Mouse (Mus musculus): ENCODE measurements around the gene Abhd10. TPM values are rescaled to one million over a fixed set of nuclear protein-coding genes. Genes with fewer than 3 reads are reported as not detected.
A peak's percentile ranks its signal among the peaks of the same experiment; 100 is the strongest.

The Abhd10 gene
- polyA plus RNA-seq, 1 experiment = 9.2 TPM

DNA sequence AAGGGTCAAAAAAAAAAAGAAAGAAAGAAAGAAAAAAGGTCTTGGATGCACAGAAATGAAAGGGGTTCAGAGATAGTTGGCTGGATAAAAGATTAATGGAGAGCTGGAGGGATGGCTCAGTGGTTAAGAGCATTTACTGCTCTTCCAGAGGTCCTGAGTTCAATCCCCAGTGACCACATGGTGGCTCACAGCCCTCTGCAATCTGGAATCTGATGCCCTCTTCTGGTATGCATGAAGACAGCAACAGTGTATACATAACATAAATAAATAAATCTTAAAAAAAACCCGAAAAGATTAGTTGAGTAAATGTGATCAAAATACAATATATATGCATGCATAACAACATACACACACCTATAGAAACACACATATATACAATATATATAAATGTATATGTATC lies 18.7 kb upstream of the Abhd10 start:
- H3K4me1 ChIP-seq (ENCODE audit: control insufficient read depth, insufficient read depth, low read length) = no peaks in the 10 kb centered on the region; the same call in none of the 2 replicates

GRCm38 (mm10) chr16:45758726-45759269 lies 16.0 kb upstream of the Abhd10 start:
- WGBS = 53% methylated on average over 9 of the region's 9 CpGs
- DNase-seq = peak; percentile 55
- H3K36me3 ChIP-seq (ENCODE audit: control insufficient read depth, insufficient read depth, low read length) = peaks cover 22% of the 10 kb centered on the region
- H3K27ac ChIP-seq (ENCODE audit: insufficient read depth, low read depth, low read length) = peak overlapping the region; percentile 58; the same call in 1 of the 2 replicates
- no peak for TF ChIP-seq POLR2A (IDR thresholded peaks at IDR 0.05; ENCODE audit: low read depth, low read length)
- no peak for TF ChIP-seq CTCF (conservative IDR thresholded peaks at IDR 0.05; ENCODE audit: insufficient read depth, insufficient read length, low read depth, low read length)
- no peaks in the 10 kb centered on the region for H3K27me3 ChIP-seq (replicated peaks; ENCODE audit: control insufficient read depth, insufficient read depth, low read length)
- H3K4me3 ChIP-seq (ENCODE audit: insufficient read depth, low read depth, low read length) = no peak overlapping the region
- H3K4me1 ChIP-seq (ENCODE audit: control insufficient read depth, insufficient read depth, low read length) = no peaks in the 10 kb centered on the region; the same call in none of the 2 replicates

More for the DNA sequence above, 18.7 kb upstream of the Abhd10 start:
- 63% methylated on average over 1 of the region's 1 CpGs for WGBS
- Histone ChIP-seq H3K4me3 (ENCODE audit: insufficient read depth, low read depth, low read length) (no peak overlapping the region), H3K27me3 (replicated peaks; ENCODE audit: control insufficient read depth, insufficient read depth, low read length) (no peaks in the 10 kb centered on the region), H3K36me3 (ENCODE audit: control insufficient read depth, insufficient read depth, low read length) (peaks cover 26% of the 10 kb centered on the region), H3K27ac (ENCODE audit: insufficient read depth, low read depth, low read length) (no peak overlapping the region)
- TF ChIP-seq CTCF (conservative IDR thresholded peaks at IDR 0.05; ENCODE audit: insufficient read depth, insufficient read length, low read depth, low read length) = 0 out of 2 replicates have a peak, but pooled peaks have one; percentile 21
- no peak for TF ChIP-seq POLR2A (IDR thresholded peaks at IDR 0.05; ENCODE audit: low read depth, low read length)
- DNase-seq = no peak

GRCm38 (mm10) chr16:45757421-45758078 lies 14.8 kb upstream of the Abhd10 start:
- TF ChIP-seq POLR2A (IDR thresholded peaks at IDR 0.05; ENCODE audit: low read depth, low read length) (no peak), CTCF (conservative IDR thresholded peaks at IDR 0.05; ENCODE audit: insufficient read depth, insufficient read length, low read depth, low read length) (no peak)
- peaks cover 12% of the 10 kb centered on the region for H3K36me3 ChIP-seq (ENCODE audit: control insufficient read depth, insufficient read depth, low read length)
- WGBS = 63% methylated on average over 12 of the region's 12 CpGs

GRCm38 (mm10) chr16:45756855-45757254 lies 14.1 kb upstream of the Abhd10 start:
- DNase-seq = peak; percentile 82
- Histone ChIP-seq H3K36me3 (ENCODE audit: control insufficient read depth, insufficient read depth, low read length) (peaks cover 16% of the 10 kb centered on the region), H3K4me1 (ENCODE audit: control insufficient read depth, insufficient read depth, low read length) (no peaks in the 10 kb centered on the region; the same call in none of the 2 replicates), H3K27ac (ENCODE audit: insufficient read depth, low read depth, low read length) (peak overlapping the region; percentile 47; the same call in 1 of the 2 replicates), H3K4me3 (ENCODE audit: insufficient read depth, low read depth, low read length) (no peak overlapping the region), H3K27me3 (replicated peaks; ENCODE audit: control insufficient read depth, insufficient read depth, low read length) (no peaks in the 10 kb centered on the region)
- 20% methylated on average over 9 of the region's 9 CpGs for WGBS
- TF ChIP-seq CTCF (conservative IDR thresholded peaks at IDR 0.05; ENCODE audit: insufficient read depth, insufficient read length, low read depth, low read length) (0 out of 2 replicates have a peak, but pooled peaks have one; percentile 9), POLR2A (IDR thresholded peaks at IDR 0.05; ENCODE audit: low read depth, low read length) (no peak)

More at GRCm38 (mm10) chr16:45757421-45758078, 14.8 kb upstream of the Abhd10 start:
- DNase-seq = peak; percentile 88
- Histone ChIP-seq H3K27me3 (replicated peaks; ENCODE audit: control insufficient read depth, insufficient read depth, low read length) (no peaks in the 10 kb centered on the region), H3K4me3 (ENCODE audit: insufficient read depth, low read depth, low read length) (no peak overlapping the region), H3K27ac (ENCODE audit: insufficient read depth, low read depth, low read length) (peak overlapping the region; percentile 91), H3K4me1 (ENCODE audit: control insufficient read depth, insufficient read depth, low read length) (no peaks in the 10 kb centered on the region; the same call in none of the 2 replicates)

GRCm38 (mm10) chr16:45743591-45744144 lies 913 bp upstream of the Abhd10 start:
- DNase-seq = no peak
- 54% methylated on average over 4 of the region's 4 CpGs for WGBS

DNA sequence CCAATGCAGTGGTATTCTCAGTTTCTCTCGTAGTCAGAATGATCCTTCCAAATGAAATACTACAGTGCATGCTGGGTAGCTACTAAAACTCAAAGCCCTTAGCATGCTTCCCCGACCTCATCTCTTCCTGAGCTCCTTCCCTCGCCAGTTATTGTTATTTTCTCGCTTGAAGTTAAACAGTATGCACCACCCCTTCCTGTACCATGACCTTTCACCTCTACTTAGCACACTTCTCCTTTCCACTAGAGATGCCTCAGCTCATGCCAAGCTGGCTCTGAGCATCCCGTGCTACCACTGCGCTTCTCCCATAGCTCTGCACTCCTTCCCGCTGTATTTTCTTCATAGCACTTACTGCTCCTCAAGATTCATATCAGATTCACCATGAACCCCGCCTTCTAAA lies 4.9 kb downstream of the Abhd10 start:
- Histone ChIP-seq H3K27me3 (replicated peaks; ENCODE audit: control insufficient read depth, insufficient read depth, low read length) (no peaks in the 10 kb centered on the region), H3K4me3 (ENCODE audit: insufficient read depth, low read depth, low read length) (no peak overlapping the region), H3K36me3 (ENCODE audit: control insufficient read depth, insufficient read depth, low read length) (peaks cover 4% of the 10 kb centered on the region), H3K4me1 (ENCODE audit: control insufficient read depth, insufficient read depth, low read length) (no peaks in the 10 kb centered on the region), H3K27ac (ENCODE audit: insufficient read depth, low read depth, low read length) (no peak overlapping the region)
- TF ChIP-seq POLR2A (IDR thresholded peaks at IDR 0.05; ENCODE audit: low read depth, low read length) = no peak
- TF ChIP-seq CTCF (conservative IDR thresholded peaks at IDR 0.05; ENCODE audit: insufficient read depth, insufficient read length, low read depth, low read length) = no peak
- WGBS = 76% methylated on average over 8 of the region's 8 CpGs
- no peak for DNase-seq

More at GRCm38 (mm10) chr16:45743591-45744144, 913 bp upstream of the Abhd10 start:
- no peaks in the 10 kb centered on the region for H3K27me3 ChIP-seq (replicated peaks; ENCODE audit: control insufficient read depth, insufficient read depth, low read length)
- H3K4me3 ChIP-seq (ENCODE audit: insufficient read depth, low read depth, low read length) = no peak overlapping the region
- TF ChIP-seq CTCF (conservative IDR thresholded peaks at IDR 0.05; ENCODE audit: insufficient read depth, insufficient read length, low read depth, low read length) (no peak), POLR2A (IDR thresholded peaks at IDR 0.05; ENCODE audit: low read depth, low read length) (no peak)
- peaks cover 10% of the 10 kb centered on the region for H3K36me3 ChIP-seq (ENCODE audit: control insufficient read depth, insufficient read depth, low read length)
- peaks cover 6% of the 10 kb centered on the region; the same call in 1 of the 2 replicates for H3K4me1 ChIP-seq (ENCODE audit: control insufficient read depth, insufficient read depth, low read length)
- 0 out of 2 replicates have a peak overlapping the region, but pooled peaks have one; percentile 87 for H3K27ac ChIP-seq (ENCODE audit: insufficient read depth, low read depth, low read length)

GRCm38 (mm10) chr16:45736724-45737123 lies 6.0 kb downstream of the Abhd10 start:
- Histone ChIP-seq H3K27ac (ENCODE audit: insufficient read depth, low read depth, low read length) (no peak overlapping the region), H3K27me3 (replicated peaks; ENCODE audit: control insufficient read depth, insufficient read depth, low read length) (no peaks in the 10 kb centered on the region), H3K4me3 (ENCODE audit: insufficient read depth, low read depth, low read length) (no peak overlapping the region), H3K36me3 (ENCODE audit: control insufficient read depth, insufficient read depth, low read length) (peaks cover 4% of the 10 kb centered on the region), H3K4me1 (ENCODE audit: control insufficient read depth, insufficient read depth, low read length) (no peaks in the 10 kb centered on the region)
- DNase-seq = no peak
- TF ChIP-seq POLR2A (IDR thresholded peaks at IDR 0.05; ENCODE audit: low read depth, low read length) (no peak), CTCF (conservative IDR thresholded peaks at IDR 0.05; ENCODE audit: insufficient read depth, insufficient read length, low read depth, low read length) (no peak)
- 85% methylated on average over 3 of the region's 3 CpGs for WGBS
